ENCODE assay signal across 8 mouse cellular contexts in genomic region chr9:123478586-123479195, GRCm38 (mm10). TPM values are rescaled to one million over a fixed set of nuclear protein-coding genes. Genes with fewer than 3 reads are reported as not detected.
DNase-seq lines count a peak whose midpoint lies in the region; ATAC-seq and TF ChIP-seq lines count a peak whose summit lies in the region.

Limd1 (plus strand) TSS chr9:123478706.

- H3K4me1 ChIP-seq in intestine, postnatal 0 days (replicated peaks; ENCODE audit: control insufficient read depth, insufficient read depth, low read length): peaks cover 13% of the 10 kb centered on the region
- peaks cover 26% of the 10 kb centered on the region for H3K4me1 ChIP-seq in liver, adult 2 months (ENCODE audit: control insufficient read depth, insufficient read depth, low read length)
- no peaks in the 10 kb centered on the region; the same call in 1 of the 2 replicates for H3K4me1 ChIP-seq in midbrain, postnatal 0 days (ENCODE audit: insufficient read depth, low read length)

- TF ChIP-seq POLR2A in liver, adult 2 months (IDR thresholded peaks at IDR 0.05; ENCODE audit: extremely low read depth, insufficient read depth, low read length): peak; percentile 66; the same call in 1 of the 2 replicates

- peak within 1 kb of the TSS; percentile 87 for H3K4me2 ChIP-seq in intestine, postnatal 0 days (replicated peaks; ENCODE audit: low read depth)
- H3K4me2 ChIP-seq in midbrain, postnatal 0 days (ENCODE audit: low read depth, low read length, poor library complexity, severe bottlenecking): peak within 1 kb of the TSS; percentile 70

- no peaks in the 10 kb centered on the region for H3K9me3 ChIP-seq in intestine, postnatal 0 days (ENCODE audit: control insufficient read depth)
- no peaks in the 10 kb centered on the region for H3K9me3 ChIP-seq in midbrain, postnatal 0 days (ENCODE audit: low read length)

- peak within 1 kb of the TSS; percentile 67 for H3K9ac ChIP-seq in intestine, postnatal 0 days (ENCODE audit: low read depth, low read length)
- H3K9ac ChIP-seq in liver, adult 2 months (ENCODE audit: low read depth, low read length): peak within 1 kb of the TSS; percentile 94
- peak within 1 kb of the TSS; percentile 48 for H3K9ac ChIP-seq in midbrain, postnatal 0 days (replicated peaks; ENCODE audit: low read length, poor library complexity, severe bottlenecking)

- H3K27ac ChIP-seq in intestine, postnatal 0 days (ENCODE audit: low read depth, low read length): peak within 1 kb of the TSS; percentile 79
- H3K27ac ChIP-seq in liver, adult 2 months (replicated peaks; ENCODE audit: insufficient read depth, low read depth, low read length): peak within 1 kb of the TSS; percentile 94
- peak within 1 kb of the TSS; percentile 32; the same call in 1 of the 2 replicates for H3K27ac ChIP-seq in midbrain, postnatal 0 days (ENCODE audit: low read depth, low read length)

- peak; percentile 24; the same call in 1 of the 2 replicates for TF ChIP-seq CTCF in intestine, postnatal 0 days (IDR thresholded peaks at IDR 0.05; ENCODE audit: low read depth)
- peak; percentile 35; the same call in 1 of the 2 replicates for TF ChIP-seq CTCF in liver, adult 2 months (IDR thresholded peaks at IDR 0.05; ENCODE audit: low read depth, low read length)
- TF ChIP-seq CTCF in midbrain, postnatal 0 days (IDR thresholded peaks at IDR 0.05): no peak

- peak; percentile 39 for DNase-seq in retina, adult 2 months (ENCODE audit: low read depth, low spot score)
- no peak for DNase-seq in retina, embryonic 14.5 days (ENCODE audit: low spot score)
- peak; percentile 87 for DNase-seq in embryo, embryonic 11 days
- DNase-seq in heart, adult 11 months: peak; percentile 99
- peak; percentile 67 for DNase-seq in liver, adult 2 months (ENCODE audit: extremely low read depth, low read depth, low spot score)
- no peak for DNase-seq in midbrain, postnatal 0 days (ENCODE audit: low spot score)
- peak; percentile 67 for DNase-seq in splenic B cell, adult 2 months (ENCODE audit: low read depth, low spot score)

- ATAC-seq in intestine, postnatal 0 days: peak; percentile 90
- ATAC-seq in midbrain, postnatal 0 days (ENCODE audit: low FRiP score): peak; percentile 67

- peaks cover 29% of the 10 kb centered on the region for H3K79me2 ChIP-seq in liver, adult 2 months (ENCODE audit: control insufficient read depth, insufficient read depth, low read length)

- peaks cover 6% of the 10 kb centered on the region for H3K36me3 ChIP-seq in intestine, postnatal 0 days (ENCODE audit: control insufficient read depth, insufficient read depth)
- H3K36me3 ChIP-seq in liver, adult 2 months (ENCODE audit: control insufficient read depth, insufficient read depth, low read length): peaks cover 2% of the 10 kb centered on the region; the same call in 1 of the 2 replicates
- H3K36me3 ChIP-seq in midbrain, postnatal 0 days (ENCODE audit: insufficient read depth, low read length): no peaks in the 10 kb centered on the region
- peaks cover 3% of the 10 kb centered on the region for H3K36me3 ChIP-seq in splenic B cell, adult 2 months (ENCODE audit: control insufficient read depth, insufficient read depth, low read length, poor library complexity, severe bottlenecking)

- under 1% methylated on average over 51 of the region's 57 CpGs for WGBS in intestine, postnatal 0 days
- under 1% methylated on average over 40 of the region's 57 CpGs for WGBS in liver, adult 2 months
- WGBS in midbrain, postnatal 0 days: 1% methylated on average over 41 of the region's 57 CpGs

- H3K4me3 ChIP-seq in intestine, postnatal 0 days (ENCODE audit: low read depth, low read length): peak within 1 kb of the TSS; percentile 51
- peak within 1 kb of the TSS; percentile 96 for H3K4me3 ChIP-seq in liver, adult 2 months (ENCODE audit: insufficient read depth, low read depth, low read length)
- H3K4me3 ChIP-seq in midbrain, postnatal 0 days (ENCODE audit: low read depth, low read length): peak within 1 kb of the TSS; percentile 48

- no peaks in the 10 kb centered on the region for H3K27me3 ChIP-seq in intestine, postnatal 0 days (replicated peaks; ENCODE audit: control insufficient read depth, insufficient read depth, low read length)
- H3K27me3 ChIP-seq in liver, adult 2 months (ENCODE audit: control insufficient read depth, insufficient read depth, low read length): no peaks in the 10 kb centered on the region
- H3K27me3 ChIP-seq in midbrain, postnatal 0 days (ENCODE audit: insufficient read depth, low read length): no peaks in the 10 kb centered on the region
- H3K27me3 ChIP-seq in splenic B cell, adult 2 months (ENCODE audit: control insufficient read depth, insufficient read depth, low read length, poor library complexity, severe bottlenecking): no peaks in the 10 kb centered on the region

RNA-seq across cellular contexts. Expression of gene Limd1, which starts in this region (rescaled TPM):
- polyA plus RNA-seq in intestine, postnatal 0 days (2015; fragmentation: Nextera tagmentation; extraction: Ambion mirVana): 40.6 and 42.9 TPM in 2 replicates
- 19.7 and 22.2 TPM in 2 replicates for total RNA-seq in liver, adult 2 months (2014; rRNA removed)
- 15.9 and 24.6 TPM in 2 replicates for polyA plus RNA-seq in liver, adult 2 months (2012; rRNA removed)
- total RNA-seq in midbrain, postnatal 0 days (2014; rRNA removed): 19.6 and 27.5 TPM in 2 replicates
- polyA plus RNA-seq in midbrain, postnatal 0 days (2015; fragmentation: Nextera tagmentation; extraction: Ambion mirVana): 7.9 and 8.0 TPM in 2 replicates

Comparison
In these comparisons a context has a peak if more than half of its experiments do, and no peak if none do; other contexts are left out.
1. DNase-seq: peak in retina, adult 2 months (single experiment), embryo, embryonic 11 days (single experiment), heart, adult 11 months (single experiment), liver, adult 2 months (single experiment) and splenic B cell, adult 2 months (single experiment); none in retina, embryonic 14.5 days (single experiment) and midbrain, postnatal 0 days (single experiment).
2. H3K27ac ChIP-seq: peak in every context shown above with its lines; median percentile 94 in liver, adult 2 months; 79 in intestine, postnatal 0 days; 32 in midbrain, postnatal 0 days.
3. Peak in every context shown above with its lines, with median percentiles within 50 percentile points of each other: H3K4me3 ChIP-seq and H3K9ac ChIP-seq.